Mouse (Mus musculus): ENCODE measurements around the gene Rnft2. TPM values are rescaled to one million over a fixed set of nuclear protein-coding genes. Genes with fewer than 3 reads are reported as not detected.

Gene Rnft2
- total RNA-seq, 1 experiment from 2014 or later, result 1.5 TPM

DNA sequence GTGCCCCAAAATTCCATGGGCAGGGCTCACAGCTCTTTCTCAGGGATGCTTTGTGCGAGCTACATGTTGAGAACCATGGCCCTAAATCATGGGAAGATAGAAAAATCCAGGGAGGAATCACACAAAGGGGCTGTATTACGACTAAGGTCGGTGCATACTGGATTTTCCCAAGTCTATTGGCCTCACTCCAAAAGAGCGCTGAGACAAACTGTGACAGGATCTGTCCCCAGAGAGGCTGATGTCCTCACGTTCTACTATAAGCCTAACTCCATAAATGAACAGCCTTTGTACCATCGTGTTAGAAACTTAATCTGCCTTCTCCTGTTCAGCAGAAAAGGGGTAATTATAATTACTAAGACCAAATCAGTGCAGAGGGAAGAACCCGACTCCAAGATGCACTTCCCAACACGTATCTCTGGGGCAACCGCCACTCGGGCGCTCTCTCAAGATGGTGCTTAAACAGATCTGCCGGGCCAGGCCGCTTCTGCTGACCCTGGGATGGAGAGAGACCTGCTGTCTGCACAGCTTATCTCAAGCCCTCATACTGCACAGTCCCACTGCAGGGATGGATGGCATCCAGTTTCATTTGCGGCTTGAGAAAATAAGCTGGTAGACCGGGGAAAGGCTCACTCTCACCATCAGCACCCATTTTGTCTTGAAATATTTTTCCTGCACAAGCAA, 98.8 kb downstream of the Rnft2 start:
- ATAC-seq (ENCODE audit: extremely low read depth, insufficient number of reproducible peaks, low FRiP score, poor library complexity, severe bottlenecking), result no peak

GRCm38 (mm10) chr5:118145458-118145857, 99.5 kb downstream of the Rnft2 start:
- no peak for ATAC-seq (ENCODE audit: extremely low read depth, insufficient number of reproducible peaks, low FRiP score, poor library complexity, severe bottlenecking)

DNA sequence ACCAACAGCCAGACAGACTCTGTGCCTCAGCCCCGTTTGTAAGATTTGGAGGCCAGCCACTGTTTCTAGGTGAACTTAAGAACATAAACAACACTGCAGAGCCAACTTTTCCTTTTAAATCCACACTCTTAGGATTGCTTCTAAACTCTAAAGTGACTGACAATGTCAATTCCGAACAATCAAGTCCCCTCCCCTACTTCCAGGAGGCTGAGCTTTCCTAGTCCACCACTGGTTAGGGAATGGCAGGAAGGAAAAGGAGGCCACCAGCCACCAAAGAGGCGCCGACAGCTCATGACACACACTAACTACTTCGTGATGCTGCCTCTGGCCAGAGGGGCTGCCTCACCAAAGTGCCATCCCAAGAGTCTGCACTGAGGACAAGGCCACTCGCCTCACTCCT, 100.1 kb downstream of the Rnft2 start:
- no peak for ATAC-seq (ENCODE audit: extremely low read depth, insufficient number of reproducible peaks, low FRiP score, poor library complexity, severe bottlenecking)

GRCm38 (mm10) chr5:118144327-118144726, 100.6 kb downstream of the Rnft2 start:
- ATAC-seq (ENCODE audit: extremely low read depth, insufficient number of reproducible peaks, low FRiP score, poor library complexity, severe bottlenecking), result no peak

- ATAC-seq (ENCODE audit: extremely low read depth, insufficient number of reproducible peaks, low FRiP score, poor library complexity, severe bottlenecking), result no peak
Observed at GRCm38 (mm10) chr5:118143211-118144026, 101.5 kb downstream of the Rnft2 start.

GRCm38 (mm10) chr5:118142471-118142870, 102.4 kb downstream of the Rnft2 start:
- ATAC-seq (ENCODE audit: extremely low read depth, insufficient number of reproducible peaks, low FRiP score, poor library complexity, severe bottlenecking), result no peak

Other genes starting within 250 kb of the Rnft2 start
- gene Tesc, start 217.4 kb downstream of the Rnft2 start, total RNA-seq (2017), result 0.61 and 0.93 TPM in 2 replicates
- gene Fbxw8, start 89.7 kb downstream of the Rnft2 start, total RNA-seq (2017), result 6.8 and 7.8 TPM in 2 replicates
- gene Hrk, start 80.5 kb downstream of the Rnft2 start, total RNA-seq (2017), result not detected in 2 replicates
- gene 2410131K14Rik, start 111 bp upstream of the Rnft2 start, total RNA-seq (2017), result 8.0 and 8.1 TPM in 2 replicates